Mouse (Mus musculus): ENCODE measurements around the gene Rab2b. TPM values are rescaled to one million over a fixed set of nuclear protein-coding genes. Genes with fewer than 3 reads are reported as not detected.

Rab2b gene
- polyA plus RNA-seq, 1 experiment: 5.5 TPM

DNA sequence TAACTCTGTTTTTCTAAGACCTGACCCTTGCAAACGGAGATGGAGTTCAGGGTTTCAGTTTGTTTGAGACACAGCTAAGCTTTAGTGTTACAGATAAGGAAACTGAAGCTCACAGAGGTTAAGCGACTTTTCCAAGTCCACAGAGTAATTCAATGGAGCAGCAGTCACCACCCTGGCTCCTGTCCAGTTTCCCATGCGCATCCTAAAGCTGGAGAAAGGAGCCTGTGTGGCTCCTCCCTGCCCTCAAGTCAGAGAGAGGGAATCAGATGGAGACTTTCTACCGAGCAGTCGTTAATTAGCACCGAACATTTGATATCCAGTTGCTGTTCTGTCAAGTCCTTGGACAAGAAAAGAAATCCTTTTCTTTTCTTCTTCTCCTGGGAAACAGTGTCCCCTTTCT, 40.0 kb upstream of the Rab2b start:
- peaks cover 7% of the 10 kb centered on the region for H3K27me3 ChIP-seq (ENCODE audit: control insufficient read depth, insufficient read depth, insufficient read length)
- no peak for TF ChIP-seq USF1 (IDR thresholded peaks at IDR 0.05; ENCODE audit: low read depth)
- TF ChIP-seq CEBPB (IDR thresholded peaks at IDR 0.05; ENCODE audit: low read depth): no peak
- TF ChIP-seq MYOG (IDR thresholded peaks at IDR 0.05; ENCODE audit: control insufficient read depth, extremely low read depth, insufficient read length): no peak
- TF ChIP-seq FOSL1 (IDR thresholded peaks at IDR 0.05; ENCODE audit: insufficient read depth, low read length, poor library complexity, severe bottlenecking): no peak
- TF ChIP-seq MAX (IDR thresholded peaks at IDR 0.05): no peak
- no peak for TF ChIP-seq MYOD1 (IDR thresholded peaks at IDR 0.05; ENCODE audit: control insufficient read depth, insufficient read length, low read depth)
- no peak for TF ChIP-seq CTCF (IDR thresholded peaks at IDR 0.05; ENCODE audit: control insufficient read depth, insufficient read depth, insufficient read length)

DNA sequence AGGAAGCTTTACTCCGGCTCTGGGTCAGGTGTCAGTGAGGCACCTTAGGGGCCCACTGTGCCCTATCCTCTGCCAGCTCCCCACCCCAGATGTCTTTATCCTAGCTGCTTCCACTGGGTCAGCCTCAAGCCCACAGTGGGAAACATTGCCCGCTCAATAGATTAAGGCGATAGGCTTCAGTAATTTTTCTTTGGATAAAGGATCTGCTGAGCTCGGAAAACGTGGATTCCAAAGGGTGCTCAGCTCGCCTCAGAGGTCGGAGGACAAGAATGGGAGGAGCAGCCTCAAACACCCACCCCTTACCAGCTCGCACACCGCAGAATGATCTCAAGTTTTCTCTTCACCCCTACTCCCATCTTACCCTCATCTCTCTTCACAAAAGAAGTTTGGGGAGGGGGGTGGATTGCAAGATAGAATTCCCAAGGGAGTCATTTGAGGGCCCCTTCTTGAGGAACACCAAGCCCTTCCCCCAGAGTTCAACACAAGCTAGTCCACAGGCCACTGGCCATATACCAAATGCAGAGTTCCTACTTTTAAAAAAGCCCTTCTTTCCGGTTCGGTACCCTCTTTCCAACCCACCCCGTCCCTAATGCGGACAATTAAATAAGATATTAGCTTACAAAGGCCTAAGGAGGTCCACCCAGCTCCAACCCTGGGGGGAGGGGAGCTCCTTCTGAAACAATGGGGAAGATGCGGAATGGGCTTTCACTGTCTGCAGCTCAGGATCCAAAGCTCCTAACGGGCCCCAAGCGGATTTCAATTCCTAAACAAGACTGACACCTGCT, 37.3 kb upstream of the Rab2b start:
- H3K36me3 ChIP-seq (ENCODE audit: control insufficient read depth, insufficient read depth): peaks cover 6% of the 10 kb centered on the region
- H3K4me3 ChIP-seq (ENCODE audit: insufficient read depth, poor library complexity, severe bottlenecking): peak overlapping the region; percentile 43
- H3K79me3 ChIP-seq (ENCODE audit: low read depth): no peaks in the 10 kb centered on the region
- TF ChIP-seq MAX (IDR thresholded peaks at IDR 0.05) (no peak), CTCF (IDR thresholded peaks at IDR 0.05; ENCODE audit: control insufficient read depth, insufficient read depth, insufficient read length) (no peak), FOSL1 (IDR thresholded peaks at IDR 0.05; ENCODE audit: insufficient read depth, low read length, poor library complexity, severe bottlenecking) (no peak), MYOD1 (IDR thresholded peaks at IDR 0.05; ENCODE audit: control insufficient read depth, insufficient read length, low read depth) (no peak), MYOG (IDR thresholded peaks at IDR 0.05; ENCODE audit: control insufficient read depth, extremely low read depth, insufficient read length) (no peak), USF1 (IDR thresholded peaks at IDR 0.05; ENCODE audit: low read depth) (no peak), CEBPB (IDR thresholded peaks at IDR 0.05; ENCODE audit: low read depth) (no peak)
- H3K27me3 ChIP-seq (ENCODE audit: control insufficient read depth, insufficient read depth, insufficient read length): no peaks in the 10 kb centered on the region
- peaks cover 9% of the 10 kb centered on the region for H3K79me2 ChIP-seq (ENCODE audit: control insufficient read depth, insufficient read depth)
- H3ac ChIP-seq (ENCODE audit: control insufficient read depth, insufficient read length, low read depth): no peak overlapping the region

More for the DNA sequence above, 40.0 kb upstream of the Rab2b start:
- Histone ChIP-seq H3ac (ENCODE audit: control insufficient read depth, insufficient read length, low read depth) (no peak overlapping the region), H3K79me2 (ENCODE audit: control insufficient read depth, insufficient read depth) (peaks cover 9% of the 10 kb centered on the region), H3K79me3 (ENCODE audit: low read depth) (no peaks in the 10 kb centered on the region), H3K4me3 (ENCODE audit: insufficient read depth, poor library complexity, severe bottlenecking) (no peak overlapping the region), H3K36me3 (ENCODE audit: control insufficient read depth, insufficient read depth) (no peaks in the 10 kb centered on the region)

GRCm38 (mm10) chr14:52315792-52316440, 36.6 kb upstream of the Rab2b start:
- TF ChIP-seq FOSL1 (IDR thresholded peaks at IDR 0.05; ENCODE audit: insufficient read depth, low read length, poor library complexity, severe bottlenecking): no peak

GRCm38 (mm10) chr14:52315283-52315780, 36.0 kb upstream of the Rab2b start:
- H3K4me3 ChIP-seq (ENCODE audit: insufficient read depth, poor library complexity, severe bottlenecking): peak overlapping the region; percentile 43
- no peaks in the 10 kb centered on the region for H3K79me3 ChIP-seq (ENCODE audit: low read depth)
- H3K79me2 ChIP-seq (ENCODE audit: control insufficient read depth, insufficient read depth): peaks cover 9% of the 10 kb centered on the region
- peaks cover 6% of the 10 kb centered on the region for H3K36me3 ChIP-seq (ENCODE audit: control insufficient read depth, insufficient read depth)
- H3ac ChIP-seq (ENCODE audit: control insufficient read depth, insufficient read length, low read depth): peak overlapping the region; percentile 61
- H3K27me3 ChIP-seq (ENCODE audit: control insufficient read depth, insufficient read depth, insufficient read length): no peaks in the 10 kb centered on the region
- TF ChIP-seq MYOG (IDR thresholded peaks at IDR 0.05; ENCODE audit: control insufficient read depth, extremely low read depth, insufficient read length): no peak
- no peak for TF ChIP-seq MYOD1 (IDR thresholded peaks at IDR 0.05; ENCODE audit: control insufficient read depth, insufficient read length, low read depth)
- TF ChIP-seq MAX (IDR thresholded peaks at IDR 0.05): no peak
- TF ChIP-seq USF1 (IDR thresholded peaks at IDR 0.05; ENCODE audit: low read depth): no peak
- no peak for TF ChIP-seq FOSL1 (IDR thresholded peaks at IDR 0.05; ENCODE audit: insufficient read depth, low read length, poor library complexity, severe bottlenecking)
- no peak for TF ChIP-seq CTCF (IDR thresholded peaks at IDR 0.05; ENCODE audit: control insufficient read depth, insufficient read depth, insufficient read length)
- no peak for TF ChIP-seq CEBPB (IDR thresholded peaks at IDR 0.05; ENCODE audit: low read depth)

More at GRCm38 (mm10) chr14:52315792-52316440, 36.6 kb upstream of the Rab2b start:
- peak overlapping the region; percentile 43 for H3K4me3 ChIP-seq (ENCODE audit: insufficient read depth, poor library complexity, severe bottlenecking)
- H3K79me3 ChIP-seq (ENCODE audit: low read depth): no peaks in the 10 kb centered on the region
- peaks cover 9% of the 10 kb centered on the region for H3K79me2 ChIP-seq (ENCODE audit: control insufficient read depth, insufficient read depth)
- H3ac ChIP-seq (ENCODE audit: control insufficient read depth, insufficient read length, low read depth): peak overlapping the region; percentile 61
- peaks cover 6% of the 10 kb centered on the region for H3K36me3 ChIP-seq (ENCODE audit: control insufficient read depth, insufficient read depth)
- H3K27me3 ChIP-seq (ENCODE audit: control insufficient read depth, insufficient read depth, insufficient read length): no peaks in the 10 kb centered on the region

- Histone ChIP-seq H3K4me3 (ENCODE audit: insufficient read depth, poor library complexity, severe bottlenecking) (no peak overlapping the region), H3K36me3 (ENCODE audit: control insufficient read depth, insufficient read depth) (peaks cover 6% of the 10 kb centered on the region), H3K79me2 (ENCODE audit: control insufficient read depth, insufficient read depth) (peaks cover 9% of the 10 kb centered on the region), H3K79me3 (ENCODE audit: low read depth) (no peaks in the 10 kb centered on the region), H3K27me3 (ENCODE audit: control insufficient read depth, insufficient read depth, insufficient read length) (no peaks in the 10 kb centered on the region), H3ac (ENCODE audit: control insufficient read depth, insufficient read length, low read depth) (no peak overlapping the region)
- TF ChIP-seq CEBPB (IDR thresholded peaks at IDR 0.05; ENCODE audit: low read depth) (no peak), MYOD1 (IDR thresholded peaks at IDR 0.05; ENCODE audit: control insufficient read depth, insufficient read length, low read depth) (no peak)
Observed at GRCm38 (mm10) chr14:52314808-52315150, 35.4 kb upstream of the Rab2b start.
